Mouse (Mus musculus) bone marrow macrophage, adult 2 months (primary cell): ENCODE results near the gene Pex1.

Source experiments
- CTCF ChIP-seq: IDR thresholded peaks from 2 replicates; pipeline ENCODE4 v1.5.1; 2012; ENCODE audit warnings: low read depth, mild to moderate bottlenecking, low read length, moderate library complexity
- POLR2A ChIP-seq: IDR thresholded peaks from 2 replicates; pipeline ENCODE4 v1.6.1; 2012; ENCODE audit warnings: mild to moderate bottlenecking, low read depth, low read length, borderline replicate concordance

DNA sequence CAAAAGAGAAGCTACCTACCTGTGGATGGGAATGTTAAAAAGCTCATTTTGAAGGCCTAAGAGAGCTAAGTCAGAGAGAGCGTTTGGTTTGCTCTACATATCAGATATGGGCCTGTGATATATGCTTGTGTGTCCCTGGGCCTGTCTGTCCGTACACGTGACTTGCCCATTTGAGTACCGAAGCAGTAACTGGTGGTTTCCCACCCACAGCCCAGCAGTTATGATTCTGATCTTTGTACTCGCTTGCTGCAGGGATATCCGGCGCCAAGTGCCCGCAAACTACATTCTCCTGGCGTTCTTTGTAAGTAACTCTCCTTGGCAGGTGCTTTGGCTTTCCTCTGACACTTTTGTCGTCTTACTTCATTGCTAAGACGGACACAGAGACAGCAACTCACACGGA is 70.7 kb downstream of the Pex1 start:
- TF ChIP-seq CTCF (no peak), POLR2A (no peak)
